Mouse (Mus musculus): ENCODE measurements around the gene 4930452B06Rik. TPM values are rescaled to one million over a fixed set of nuclear protein-coding genes. Genes with fewer than 3 reads are reported as not detected.

The 4930452B06Rik gene
- polyA plus RNA-seq, 1 experiment: 0.04 TPM

DNA sequence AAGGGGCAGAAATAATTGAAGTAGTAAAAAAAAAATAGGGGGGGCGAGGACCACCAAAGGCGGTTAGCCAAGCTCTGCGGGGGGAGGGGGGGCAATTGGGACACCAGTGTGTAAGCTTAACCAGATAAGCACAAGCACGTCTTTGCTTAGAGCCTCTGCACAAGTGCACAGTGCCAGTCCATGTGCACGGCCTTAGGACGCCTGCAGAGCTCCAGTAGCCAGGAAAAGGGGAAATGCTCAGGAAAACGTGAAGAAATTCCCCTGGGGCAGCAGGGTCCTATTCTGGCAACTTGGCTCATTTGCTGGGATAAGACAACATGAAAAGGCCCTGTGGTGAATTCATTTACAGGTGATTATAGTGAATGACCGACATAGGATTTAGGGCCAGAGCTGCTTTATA lies 188.7 kb downstream of the 4930452B06Rik start:
- 92% methylated on average over 8 of the region's 8 CpGs for WGBS
- Histone ChIP-seq H3K36me3 (ENCODE audit: control insufficient read depth, insufficient read depth, low read length) (no peaks in the 10 kb centered on the region), H3K27me3 (ENCODE audit: control insufficient read depth, insufficient read depth, low read length) (no peaks in the 10 kb centered on the region), H3K4me3 (ENCODE audit: extremely low read depth, insufficient read depth, insufficient read length) (no peak overlapping the region), H3K4me1 (ENCODE audit: control insufficient read depth, insufficient read depth, insufficient read length) (no peaks in the 10 kb centered on the region), H3K27ac (ENCODE audit: insufficient read depth, low read length) (no peak overlapping the region)
- no peak for DNase-seq (ENCODE audit: low read depth in 1 of 2, low spot score in 2 of 2)
- TF ChIP-seq CTCF (IDR thresholded peaks at IDR 0.05; ENCODE audit: extremely low read depth, insufficient read depth, insufficient read length, insufficient replicate concordance) (no peak), POLR2A (IDR thresholded peaks at IDR 0.05; ENCODE audit: low read depth, low read length) (no peak)

DNA sequence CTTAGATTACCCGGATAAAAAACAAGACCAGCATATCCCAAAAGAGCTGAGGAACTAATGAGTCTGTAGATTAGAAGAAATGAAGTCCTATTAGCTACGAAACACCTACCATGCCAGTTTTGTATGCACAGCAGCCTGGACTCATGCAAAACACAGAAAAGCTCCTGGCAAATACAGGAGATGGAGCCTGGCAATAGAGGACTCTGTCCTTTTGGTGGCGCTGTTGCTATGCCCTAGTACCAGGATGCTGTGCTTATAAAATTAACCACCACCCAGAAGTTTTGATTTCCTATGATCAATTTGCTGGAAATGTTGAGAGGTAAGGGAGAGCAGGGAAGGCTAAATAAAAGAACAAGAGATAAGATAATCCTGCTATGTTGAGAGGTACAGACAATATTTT lies 189.4 kb downstream of the 4930452B06Rik start:
- WGBS: 63% methylated on average over 3 of the region's 3 CpGs
- no peaks in the 10 kb centered on the region for H3K27me3 ChIP-seq (ENCODE audit: control insufficient read depth, insufficient read depth, low read length)
- TF ChIP-seq CTCF (IDR thresholded peaks at IDR 0.05; ENCODE audit: extremely low read depth, insufficient read depth, insufficient read length, insufficient replicate concordance): no peak
- no peaks in the 10 kb centered on the region for H3K36me3 ChIP-seq (ENCODE audit: control insufficient read depth, insufficient read depth, low read length)
- no peaks in the 10 kb centered on the region for H3K4me1 ChIP-seq (ENCODE audit: control insufficient read depth, insufficient read depth, insufficient read length)
- DNase-seq (ENCODE audit: low read depth in 1 of 2, low spot score in 2 of 2): no peak
- H3K27ac ChIP-seq (ENCODE audit: insufficient read depth, low read length): no peak overlapping the region
- no peak overlapping the region for H3K4me3 ChIP-seq (ENCODE audit: extremely low read depth, insufficient read depth, insufficient read length)

DNA sequence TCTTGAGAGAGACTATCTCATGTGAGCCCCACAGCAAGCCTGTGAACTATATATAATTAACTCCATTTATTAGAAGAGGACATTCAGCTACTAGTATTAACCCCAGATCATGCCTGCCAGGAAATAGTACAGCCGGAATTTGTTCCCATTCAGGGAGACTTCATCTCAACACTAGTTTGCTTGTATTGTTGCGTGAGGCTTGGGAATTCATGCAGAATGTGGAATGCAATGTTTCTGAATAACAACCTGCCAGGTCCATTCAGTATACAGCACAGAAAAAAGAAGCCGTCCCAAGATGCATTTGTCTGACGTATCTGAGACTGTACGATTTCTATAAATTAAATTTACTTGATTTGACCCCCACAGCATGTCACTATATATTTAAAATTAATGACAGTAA lies 190.2 kb downstream of the 4930452B06Rik start:
- DNase-seq (ENCODE audit: low read depth in 1 of 2, low spot score in 2 of 2): no peak
- Histone ChIP-seq H3K4me3 (ENCODE audit: extremely low read depth, insufficient read depth, insufficient read length) (no peak overlapping the region), H3K27ac (ENCODE audit: insufficient read depth, low read length) (no peak overlapping the region), H3K4me1 (ENCODE audit: control insufficient read depth, insufficient read depth, insufficient read length) (no peaks in the 10 kb centered on the region), H3K27me3 (ENCODE audit: control insufficient read depth, insufficient read depth, low read length) (no peaks in the 10 kb centered on the region), H3K36me3 (ENCODE audit: control insufficient read depth, insufficient read depth, low read length) (no peaks in the 10 kb centered on the region)
- WGBS: 93% methylated on average over 5 of the region's 5 CpGs
- no peak for TF ChIP-seq POLR2A (IDR thresholded peaks at IDR 0.05; ENCODE audit: low read depth, low read length)
- TF ChIP-seq CTCF (IDR thresholded peaks at IDR 0.05; ENCODE audit: extremely low read depth, insufficient read depth, insufficient read length, insufficient replicate concordance): no peak

DNA sequence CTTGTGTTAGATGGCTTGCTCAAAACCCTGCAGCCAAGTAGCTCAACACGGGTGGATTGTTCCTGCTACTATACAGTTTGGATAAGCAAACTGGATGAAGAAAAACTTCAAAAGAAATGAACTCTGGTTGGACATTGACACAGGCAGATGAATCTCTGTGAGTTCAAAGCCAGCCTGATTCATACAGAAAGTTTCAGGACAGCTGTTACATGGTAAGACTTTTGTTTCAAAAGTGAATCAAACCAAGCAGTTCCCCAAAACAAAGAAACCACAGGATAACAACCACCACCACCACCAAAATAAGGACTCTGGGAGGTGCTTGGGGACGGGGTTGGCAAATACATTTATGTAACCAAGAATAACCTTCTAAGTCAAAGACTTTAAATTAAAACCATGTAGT lies 193.2 kb downstream of the 4930452B06Rik start:
- DNase-seq (ENCODE audit: low read depth in 1 of 2, low spot score in 2 of 2): no peak
- Histone ChIP-seq H3K36me3 (ENCODE audit: control insufficient read depth, insufficient read depth, low read length) (no peaks in the 10 kb centered on the region), H3K4me1 (ENCODE audit: control insufficient read depth, insufficient read depth, insufficient read length) (no peaks in the 10 kb centered on the region), H3K4me3 (ENCODE audit: extremely low read depth, insufficient read depth, insufficient read length) (no peak overlapping the region), H3K27ac (ENCODE audit: insufficient read depth, low read length) (no peak overlapping the region), H3K27me3 (ENCODE audit: control insufficient read depth, insufficient read depth, low read length) (no peaks in the 10 kb centered on the region)
- no peak for TF ChIP-seq POLR2A (IDR thresholded peaks at IDR 0.05; ENCODE audit: low read depth, low read length)
- no peak for TF ChIP-seq CTCF (IDR thresholded peaks at IDR 0.05; ENCODE audit: extremely low read depth, insufficient read depth, insufficient read length, insufficient replicate concordance)
- WGBS: 52% methylated on average over 2 of the region's 2 CpGs

DNA sequence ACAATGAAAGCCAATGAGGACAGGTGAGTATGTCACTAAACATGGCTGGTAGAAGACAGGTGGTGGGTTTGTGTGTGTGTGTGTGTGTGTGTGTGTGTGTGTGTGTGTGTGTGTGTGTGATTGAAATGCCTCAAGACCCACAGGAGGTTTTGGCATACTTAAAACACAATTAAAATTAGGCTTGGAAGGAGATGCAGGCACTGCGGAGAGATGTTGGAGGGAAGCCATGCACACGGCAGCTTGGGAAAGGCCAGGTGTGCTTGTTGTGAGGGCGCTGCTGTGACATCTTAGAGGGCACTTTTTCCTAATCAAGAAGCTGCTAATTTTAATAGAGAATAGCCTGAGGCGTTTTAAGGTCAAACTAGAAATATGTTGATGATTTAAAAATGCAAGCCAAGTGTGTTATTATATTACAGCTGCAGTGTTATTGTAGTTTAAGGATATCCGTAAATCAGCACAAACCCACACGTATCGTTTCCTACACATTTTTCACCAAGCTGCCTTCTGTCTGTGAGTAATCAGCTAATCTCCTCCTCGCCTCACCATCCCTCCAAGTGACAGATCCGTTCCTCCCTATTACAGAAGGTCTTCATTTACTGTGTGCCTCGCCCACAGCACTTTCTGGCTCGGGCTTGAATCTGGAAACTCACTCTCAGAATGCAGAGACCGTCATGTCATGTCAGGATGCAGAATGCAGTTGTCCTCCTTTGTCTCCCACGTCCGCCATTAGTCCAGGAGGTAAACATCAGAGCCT lies 201.5 kb downstream of the 4930452B06Rik start:
- 82% methylated on average over 14 of the region's 14 CpGs for WGBS
- H3K4me3 ChIP-seq (ENCODE audit: extremely low read depth, insufficient read depth, insufficient read length): no peak overlapping the region
- H3K27ac ChIP-seq (ENCODE audit: insufficient read depth, low read length): no peak overlapping the region
- no peak for DNase-seq (ENCODE audit: low read depth in 1 of 2, low spot score in 2 of 2)
- H3K4me1 ChIP-seq (ENCODE audit: control insufficient read depth, insufficient read depth, insufficient read length): no peaks in the 10 kb centered on the region
- no peaks in the 10 kb centered on the region for H3K27me3 ChIP-seq (ENCODE audit: control insufficient read depth, insufficient read depth, low read length)
- H3K36me3 ChIP-seq (ENCODE audit: control insufficient read depth, insufficient read depth, low read length): no peaks in the 10 kb centered on the region
- TF ChIP-seq CTCF (IDR thresholded peaks at IDR 0.05; ENCODE audit: extremely low read depth, insufficient read depth, insufficient read length, insufficient replicate concordance) (no peak), POLR2A (IDR thresholded peaks at IDR 0.05; ENCODE audit: low read depth, low read length) (no peak)

DNA sequence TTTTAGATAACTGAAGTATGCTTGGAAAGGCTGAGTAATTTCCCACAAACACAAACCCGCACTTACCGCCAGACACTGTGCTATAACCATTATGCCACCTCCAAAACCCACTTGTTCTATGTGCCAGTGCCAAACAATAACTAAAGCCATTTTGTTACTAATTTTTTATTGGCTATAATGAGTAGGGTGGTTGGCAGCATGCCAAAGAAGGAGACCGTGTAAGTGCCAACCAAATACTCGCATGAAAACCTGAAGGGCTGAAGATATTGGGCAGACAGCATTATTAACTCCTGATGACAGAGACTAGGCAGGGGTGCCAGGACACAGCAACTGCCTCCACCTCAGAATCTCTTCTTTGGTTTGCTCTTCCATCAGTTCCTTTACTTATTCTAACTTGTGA lies 203.1 kb downstream of the 4930452B06Rik start:
- Histone ChIP-seq H3K4me1 (ENCODE audit: control insufficient read depth, insufficient read depth, insufficient read length) (peaks cover 4% of the 10 kb centered on the region; the same call in 1 of the 2 replicates), H3K36me3 (ENCODE audit: control insufficient read depth, insufficient read depth, low read length) (no peaks in the 10 kb centered on the region), H3K27ac (ENCODE audit: insufficient read depth, low read length) (no peak overlapping the region), H3K4me3 (ENCODE audit: extremely low read depth, insufficient read depth, insufficient read length) (no peak overlapping the region), H3K27me3 (ENCODE audit: control insufficient read depth, insufficient read depth, low read length) (no peaks in the 10 kb centered on the region)
- TF ChIP-seq POLR2A (IDR thresholded peaks at IDR 0.05; ENCODE audit: low read depth, low read length) (no peak), CTCF (IDR thresholded peaks at IDR 0.05; ENCODE audit: extremely low read depth, insufficient read depth, insufficient read length, insufficient replicate concordance) (no peak)
- 84% methylated on average over 4 of the region's 4 CpGs for WGBS
- DNase-seq (ENCODE audit: low read depth in 1 of 2, low spot score in 2 of 2): no peak

DNA sequence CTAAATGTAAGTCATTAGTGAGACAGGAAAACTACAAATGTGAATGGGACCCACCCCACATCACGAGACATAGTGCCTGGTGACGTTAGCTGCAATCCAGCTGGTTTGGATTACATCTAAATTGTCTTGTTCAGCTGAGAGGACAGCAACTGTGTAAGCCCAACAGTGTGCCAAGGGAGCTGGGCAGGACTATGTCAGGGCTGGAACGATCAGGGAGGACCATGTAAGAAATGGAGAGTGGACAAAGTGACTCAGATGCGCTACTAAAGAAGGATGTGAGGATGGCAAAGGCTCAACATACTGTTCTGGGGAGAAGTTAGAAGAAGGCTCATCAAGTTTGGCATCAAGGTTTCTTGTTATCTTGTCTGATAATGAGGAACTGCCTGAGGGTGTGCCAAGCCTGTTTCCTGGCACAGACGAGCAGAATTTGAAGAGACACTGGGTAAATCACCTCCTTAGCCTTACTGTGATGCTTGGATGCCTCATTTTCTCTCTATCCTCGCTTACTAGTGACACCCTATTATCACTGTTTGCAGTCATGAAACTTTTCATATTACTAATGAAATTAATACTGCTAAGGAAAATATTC lies 203.6 kb downstream of the 4930452B06Rik start:
- Histone ChIP-seq H3K36me3 (ENCODE audit: control insufficient read depth, insufficient read depth, low read length) (no peaks in the 10 kb centered on the region), H3K4me3 (ENCODE audit: extremely low read depth, insufficient read depth, insufficient read length) (no peak overlapping the region), H3K27ac (ENCODE audit: insufficient read depth, low read length) (no peak overlapping the region), H3K4me1 (ENCODE audit: control insufficient read depth, insufficient read depth, insufficient read length) (peaks cover 4% of the 10 kb centered on the region; the same call in 1 of the 2 replicates), H3K27me3 (ENCODE audit: control insufficient read depth, insufficient read depth, low read length) (no peaks in the 10 kb centered on the region)
- no peak for DNase-seq (ENCODE audit: low read depth in 1 of 2, low spot score in 2 of 2)
- WGBS: 73% methylated on average over 6 of the region's 6 CpGs
- TF ChIP-seq POLR2A (IDR thresholded peaks at IDR 0.05; ENCODE audit: low read depth, low read length) (no peak), CTCF (IDR thresholded peaks at IDR 0.05; ENCODE audit: extremely low read depth, insufficient read depth, insufficient read length, insufficient replicate concordance) (no peak)

All from spleen, adult 2 months (tissue).